Mouse (Mus musculus): Measurements from ENCODE around the gene Arhgef12. TPM values are rescaled to one million over a fixed set of nuclear protein-coding genes. Genes with fewer than 3 reads are reported as not detected.

The Arhgef12 gene
- polyA plus RNA-seq, 1 experiment from 2014 or later: 7.8 TPM

DNA sequence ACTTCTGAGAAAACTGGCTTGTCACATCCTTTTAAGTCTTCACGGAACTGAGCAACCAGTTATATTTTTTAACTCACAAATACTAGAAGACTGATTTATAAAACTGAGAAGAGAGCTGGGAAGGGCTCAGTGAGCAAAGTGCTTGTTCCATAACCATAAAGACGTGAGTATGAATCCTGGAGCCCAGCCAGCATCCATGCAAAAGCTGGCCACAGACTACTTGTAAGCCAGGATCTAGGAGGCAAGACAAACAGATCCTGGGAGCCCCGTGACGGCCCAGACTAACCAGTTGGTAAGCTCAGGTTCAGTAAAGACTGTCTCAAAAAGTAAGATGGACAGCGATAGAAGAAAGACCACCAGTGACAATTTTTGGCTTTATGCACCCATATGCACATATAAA, 94.5 kb downstream of the Arhgef12 start:
- Histone ChIP-seq H3K27me3 (ENCODE audit: low read depth, poor library complexity, severe bottlenecking) (no peaks in the 10 kb centered on the region), H3K4me1 (no peaks in the 10 kb centered on the region), H3K9me3 (replicated peaks) (no peaks in the 10 kb centered on the region), H3K4me3 (no peak overlapping the region), H3K27ac (replicated peaks) (no peak overlapping the region), H3K36me3 (peaks cover 59% of the 10 kb centered on the region)
- 89% methylated on average over 5 of the region's 5 CpGs for WGBS
- DNase-seq (ENCODE audit: low spot score): no peak

DNA sequence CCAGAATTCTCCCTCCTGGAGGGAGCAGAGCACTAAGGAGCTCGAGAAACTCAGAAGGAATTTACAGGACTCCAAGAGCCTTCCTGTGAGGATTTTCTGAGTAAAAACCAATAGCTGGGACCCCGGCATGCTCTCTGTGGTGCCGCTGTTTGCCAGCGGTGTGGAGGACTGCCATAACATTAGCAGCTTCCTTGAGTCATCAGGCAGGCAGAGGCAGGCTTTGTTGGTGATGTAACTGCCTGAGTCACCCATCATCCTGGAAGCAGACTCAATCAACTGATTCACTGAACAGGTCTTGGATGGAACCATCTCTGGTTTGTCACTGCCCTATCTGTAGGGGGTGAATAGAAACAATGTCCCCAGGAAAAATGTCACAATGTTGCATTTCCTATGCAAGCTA, 96.0 kb downstream of the Arhgef12 start:
- Histone ChIP-seq H3K27me3 (ENCODE audit: low read depth, poor library complexity, severe bottlenecking) (no peaks in the 10 kb centered on the region), H3K9me3 (replicated peaks) (0 out of 2 replicates have a peak, but pooled peaks cover 2% of the 10 kb centered on the region), H3K4me1 (no peaks in the 10 kb centered on the region), H3K36me3 (peaks cover 63% of the 10 kb centered on the region), H3K4me3 (no peak overlapping the region), H3K27ac (replicated peaks) (no peak overlapping the region)
- 84% methylated on average over 4 of the region's 4 CpGs for WGBS
- no peak for DNase-seq (ENCODE audit: low spot score)

DNA sequence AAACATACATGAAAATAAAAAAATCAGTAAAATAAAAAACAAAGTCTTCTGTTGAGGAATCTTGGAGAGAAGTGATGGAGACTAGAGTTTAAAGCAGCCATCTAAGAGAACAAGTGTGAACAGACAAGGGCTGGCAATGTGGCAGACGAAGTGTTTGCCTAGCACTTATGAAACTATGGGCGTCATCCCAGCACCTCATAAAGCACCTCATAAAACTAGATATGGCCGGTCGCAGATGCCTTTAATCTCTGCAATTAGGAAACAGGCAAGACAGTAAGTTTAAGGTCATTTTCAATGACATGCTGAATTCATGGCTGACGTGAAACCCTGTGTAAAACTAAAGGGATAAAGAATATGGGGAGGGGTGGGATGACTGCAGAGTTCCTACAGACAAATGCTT, 103.2 kb downstream of the Arhgef12 start:
- WGBS: 96% methylated on average over 5 of the region's 5 CpGs

DNA sequence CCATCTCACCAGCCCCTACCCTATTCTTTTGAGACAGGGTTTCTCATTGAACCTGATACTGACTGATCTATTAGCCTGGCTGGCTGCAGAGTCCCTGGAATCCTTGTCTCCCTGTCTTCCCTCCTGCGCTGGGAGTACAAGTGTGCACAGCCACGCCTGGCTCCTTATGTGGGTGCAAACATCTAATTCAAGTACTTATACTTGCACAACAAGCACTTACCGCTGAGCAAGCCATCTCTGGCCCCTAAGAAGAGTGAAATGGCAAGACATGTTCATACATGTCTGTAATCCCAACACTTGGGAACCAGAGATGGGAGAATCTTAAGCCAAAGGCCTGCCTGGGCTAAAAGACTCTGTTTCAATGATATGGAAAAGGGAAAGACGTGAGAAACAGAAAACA, 104.0 kb downstream of the Arhgef12 start:
- Histone ChIP-seq H3K9me3 (replicated peaks) (0 out of 2 replicates have a peak, but pooled peaks cover 6% of the 10 kb centered on the region), H3K27me3 (ENCODE audit: low read depth, poor library complexity, severe bottlenecking) (no peaks in the 10 kb centered on the region), H3K36me3 (peaks cover 86% of the 10 kb centered on the region), H3K4me3 (no peak overlapping the region), H3K4me1 (no peaks in the 10 kb centered on the region), H3K27ac (replicated peaks) (no peak overlapping the region)
- no peak for DNase-seq (ENCODE audit: low spot score)
- 89% methylated on average over 4 of the region's 4 CpGs for WGBS

More for the DNA sequence above, 103.2 kb downstream of the Arhgef12 start:
- DNase-seq (ENCODE audit: low spot score): no peak
- Histone ChIP-seq H3K4me1 (no peaks in the 10 kb centered on the region), H3K9me3 (replicated peaks) (0 out of 2 replicates have a peak, but pooled peaks cover 6% of the 10 kb centered on the region), H3K4me3 (no peak overlapping the region), H3K27me3 (ENCODE audit: low read depth, poor library complexity, severe bottlenecking) (no peaks in the 10 kb centered on the region), H3K36me3 (peaks cover 81% of the 10 kb centered on the region), H3K27ac (replicated peaks) (no peak overlapping the region)

DNA sequence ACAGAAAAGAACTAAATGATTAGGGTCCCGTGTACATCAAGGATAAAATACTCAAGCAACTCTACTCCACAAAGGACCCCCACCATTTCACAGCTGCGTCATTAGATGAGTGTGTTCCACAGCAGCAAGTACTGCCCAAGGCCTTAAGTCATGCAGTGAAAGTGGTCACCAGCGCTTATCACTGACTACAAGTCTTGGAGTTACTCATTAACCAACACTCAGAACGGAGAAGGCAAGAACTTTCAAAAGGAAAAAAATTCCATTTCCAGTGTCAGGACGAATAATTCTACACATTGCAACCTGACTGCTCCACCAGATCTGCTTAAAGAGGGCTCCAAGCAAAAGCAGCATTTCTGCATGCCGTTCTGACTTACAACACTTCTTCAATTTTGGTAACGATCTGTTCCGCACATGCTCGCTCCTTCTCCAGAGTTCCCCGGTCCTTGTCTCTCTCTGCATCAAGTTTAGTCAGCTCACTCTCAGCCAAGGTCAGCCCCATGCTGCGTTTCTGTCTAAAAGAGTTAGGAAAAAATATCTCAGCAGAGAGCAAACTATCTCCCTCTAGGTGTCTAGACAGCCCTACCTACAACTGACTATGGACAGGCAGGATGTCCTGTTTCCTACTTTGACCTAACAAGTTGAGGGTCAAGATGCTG, 106.3 kb downstream of the Arhgef12 start:
- no peak for DNase-seq (ENCODE audit: low spot score)
- H3K4me3 ChIP-seq: no peak overlapping the region
- H3K4me1 ChIP-seq: no peaks in the 10 kb centered on the region
- peaks cover 88% of the 10 kb centered on the region for H3K36me3 ChIP-seq
- 92% methylated on average over 11 of the region's 11 CpGs for WGBS
- no peaks in the 10 kb centered on the region for H3K27me3 ChIP-seq (ENCODE audit: low read depth, poor library complexity, severe bottlenecking)
- 0 out of 2 replicates have a peak, but pooled peaks cover under 1% of the 10 kb centered on the region for H3K9me3 ChIP-seq (replicated peaks)
- no peak overlapping the region for H3K27ac ChIP-seq (replicated peaks)

DNA sequence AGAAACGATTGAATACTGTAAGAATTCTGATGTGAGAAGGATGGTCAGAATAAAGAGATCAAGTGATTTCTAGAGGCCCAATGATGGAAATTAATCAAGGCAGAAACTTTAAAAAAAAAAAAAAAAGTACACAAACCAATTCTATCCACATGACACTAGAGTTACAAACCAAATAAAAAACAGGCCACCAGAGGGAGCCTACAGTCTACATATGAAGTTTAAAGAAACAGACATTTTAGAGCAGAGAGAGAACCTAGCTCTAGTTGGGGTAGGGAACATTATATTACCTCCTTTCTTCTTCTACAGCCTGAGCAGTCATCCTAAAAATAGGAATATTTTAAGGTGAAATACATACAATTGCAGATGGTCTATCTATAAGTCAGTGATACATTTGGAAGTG, 107.0 kb downstream of the Arhgef12 start:
- DNase-seq (ENCODE audit: low spot score): no peak
- 93% methylated on average over 1 of the region's 1 CpGs for WGBS
- Histone ChIP-seq H3K4me1 (no peaks in the 10 kb centered on the region), H3K9me3 (replicated peaks) (no peaks in the 10 kb centered on the region), H3K27me3 (ENCODE audit: low read depth, poor library complexity, severe bottlenecking) (no peaks in the 10 kb centered on the region), H3K27ac (replicated peaks) (no peak overlapping the region), H3K4me3 (no peak overlapping the region), H3K36me3 (peaks cover 88% of the 10 kb centered on the region)

DNA sequence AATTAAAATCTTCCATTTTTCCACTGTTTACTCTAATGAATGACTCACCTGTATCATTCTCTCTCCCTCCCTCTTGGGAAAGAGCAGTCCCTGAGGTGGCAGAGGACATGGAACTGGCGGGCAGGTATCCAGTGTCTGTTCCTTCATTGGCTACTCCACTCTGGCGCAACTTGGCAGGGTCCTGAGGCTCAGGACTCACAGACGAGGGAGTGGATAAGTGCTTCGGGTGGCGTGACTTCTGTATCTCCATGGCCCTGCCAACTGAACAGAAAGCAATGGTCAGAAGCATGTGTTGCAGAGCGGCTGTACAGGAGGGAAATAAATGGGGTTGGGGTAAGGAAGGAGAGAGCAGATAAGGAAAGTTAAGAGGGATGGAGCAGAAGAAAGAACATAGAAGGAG, 109.5 kb downstream of the Arhgef12 start:
- Histone ChIP-seq H3K36me3 (peaks cover 90% of the 10 kb centered on the region), H3K4me3 (no peak overlapping the region)
- 96% methylated on average over 6 of the region's 6 CpGs for WGBS

DNA sequence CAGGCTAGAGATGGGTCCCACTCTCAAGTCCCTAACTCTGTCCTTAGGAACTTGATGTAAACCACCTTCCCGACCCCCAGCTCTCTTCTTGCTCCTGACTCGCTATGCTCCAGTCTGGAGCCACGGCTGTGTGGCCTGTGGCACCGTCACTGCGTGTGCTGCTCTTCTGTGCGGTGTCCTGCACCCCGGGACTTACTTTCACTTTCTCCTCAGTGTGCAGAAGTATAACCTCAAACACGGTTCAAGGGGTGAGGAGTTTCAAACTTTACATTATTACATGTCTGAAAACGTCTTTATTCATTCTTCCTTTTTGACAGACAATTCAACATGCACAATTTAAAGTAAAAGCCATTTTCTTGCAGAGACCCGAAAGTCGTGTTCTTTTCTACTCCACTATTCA, 111.7 kb downstream of the Arhgef12 start:
- Histone ChIP-seq H3K36me3 (peaks cover 89% of the 10 kb centered on the region), H3K27ac (replicated peaks) (no peak overlapping the region), H3K9me3 (replicated peaks) (no peaks in the 10 kb centered on the region), H3K27me3 (ENCODE audit: low read depth, poor library complexity, severe bottlenecking) (no peaks in the 10 kb centered on the region), H3K4me3 (no peak overlapping the region), H3K4me1 (no peaks in the 10 kb centered on the region)
- no peak for DNase-seq (ENCODE audit: low spot score)
- 92% methylated on average over 11 of the region's 11 CpGs for WGBS

More for the DNA sequence above, 109.5 kb downstream of the Arhgef12 start:
- no peak for DNase-seq (ENCODE audit: low spot score)
- Histone ChIP-seq H3K27ac (replicated peaks) (no peak overlapping the region), H3K9me3 (replicated peaks) (no peaks in the 10 kb centered on the region), H3K4me1 (no peaks in the 10 kb centered on the region), H3K27me3 (ENCODE audit: low read depth, poor library complexity, severe bottlenecking) (no peaks in the 10 kb centered on the region)

DNA sequence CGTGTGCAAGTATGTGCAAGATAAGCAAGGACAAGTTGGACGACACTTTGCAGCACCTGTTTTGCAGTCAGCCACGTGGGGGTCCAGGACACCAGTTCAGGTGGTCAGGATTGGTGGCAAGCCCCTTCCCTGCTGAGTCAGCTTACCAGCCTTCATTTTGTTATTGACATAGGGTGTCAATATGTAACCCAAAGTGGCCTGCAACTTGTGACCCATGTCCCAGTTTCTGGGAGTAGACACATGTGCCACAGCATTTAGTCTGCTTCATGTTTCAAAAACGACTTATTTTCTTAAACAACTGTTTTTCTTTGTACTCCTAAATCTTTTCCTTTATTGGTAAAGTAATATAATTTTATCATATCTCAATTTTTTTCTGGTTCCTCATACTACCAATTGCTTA, 112.3 kb downstream of the Arhgef12 start:
- Histone ChIP-seq H3K36me3 (peaks cover 93% of the 10 kb centered on the region), H3K4me1 (no peaks in the 10 kb centered on the region), H3K9me3 (replicated peaks) (no peaks in the 10 kb centered on the region), H3K4me3 (no peak overlapping the region), H3K27ac (replicated peaks) (no peak overlapping the region), H3K27me3 (ENCODE audit: low read depth, poor library complexity, severe bottlenecking) (no peaks in the 10 kb centered on the region)
- 89% methylated on average over 4 of the region's 4 CpGs for WGBS
- no peak for DNase-seq (ENCODE audit: low spot score)

DNA sequence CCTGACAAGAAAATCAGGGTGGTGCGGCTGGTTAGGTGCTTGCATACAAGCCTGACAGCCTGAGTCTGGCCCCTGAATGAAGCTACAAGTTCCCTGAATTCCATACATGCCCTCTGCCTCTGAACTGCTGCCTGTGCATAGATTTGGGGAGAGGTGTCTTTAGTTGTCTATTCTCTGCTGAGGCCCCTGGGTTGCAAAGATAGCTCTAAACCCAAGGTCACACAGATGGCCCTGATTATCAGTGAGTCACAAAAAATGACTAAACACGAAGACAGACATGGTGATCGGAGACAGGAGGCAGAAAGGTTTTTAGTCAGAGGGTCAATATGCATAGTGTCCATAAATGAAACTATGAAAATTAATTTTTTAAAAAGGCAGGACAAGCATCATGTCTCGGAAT, 113.4 kb downstream of the Arhgef12 start:
- WGBS: 89% methylated on average over 4 of the region's 4 CpGs
- Histone ChIP-seq H3K9me3 (replicated peaks) (no peaks in the 10 kb centered on the region), H3K4me3 (no peak overlapping the region), H3K27ac (replicated peaks) (no peak overlapping the region), H3K27me3 (ENCODE audit: low read depth, poor library complexity, severe bottlenecking) (no peaks in the 10 kb centered on the region), H3K36me3 (peaks cover 92% of the 10 kb centered on the region), H3K4me1 (no peaks in the 10 kb centered on the region)
- DNase-seq (ENCODE audit: low spot score): no peak

DNA sequence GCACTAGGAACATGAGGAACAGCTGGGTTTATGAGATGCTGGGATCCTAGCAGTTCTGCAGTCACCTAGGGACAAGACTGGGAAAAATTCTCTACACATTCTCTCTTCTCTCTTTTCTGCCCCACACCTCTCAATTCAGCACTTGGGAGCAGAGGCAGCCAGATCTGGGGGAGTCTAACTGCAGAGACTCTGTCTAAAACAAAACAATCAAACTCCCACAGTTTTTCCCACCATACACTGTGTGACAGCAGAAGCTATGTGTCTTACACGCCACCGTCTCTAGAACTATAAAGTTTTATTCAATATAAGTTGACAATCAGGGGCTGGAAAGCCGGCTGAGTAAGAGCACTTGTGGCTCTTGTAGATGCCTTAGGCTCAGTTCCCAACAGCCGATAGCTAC, 119.1 kb downstream of the Arhgef12 start:
- Histone ChIP-seq H3K4me3 (no peak overlapping the region), H3K36me3 (peaks cover 84% of the 10 kb centered on the region), H3K4me1 (no peaks in the 10 kb centered on the region), H3K27me3 (ENCODE audit: low read depth, poor library complexity, severe bottlenecking) (no peaks in the 10 kb centered on the region), H3K9me3 (replicated peaks) (no peaks in the 10 kb centered on the region), H3K27ac (replicated peaks) (no peak overlapping the region)
- WGBS: 91% methylated on average over 4 of the region's 4 CpGs
- no peak for DNase-seq (ENCODE audit: low spot score)

DNA sequence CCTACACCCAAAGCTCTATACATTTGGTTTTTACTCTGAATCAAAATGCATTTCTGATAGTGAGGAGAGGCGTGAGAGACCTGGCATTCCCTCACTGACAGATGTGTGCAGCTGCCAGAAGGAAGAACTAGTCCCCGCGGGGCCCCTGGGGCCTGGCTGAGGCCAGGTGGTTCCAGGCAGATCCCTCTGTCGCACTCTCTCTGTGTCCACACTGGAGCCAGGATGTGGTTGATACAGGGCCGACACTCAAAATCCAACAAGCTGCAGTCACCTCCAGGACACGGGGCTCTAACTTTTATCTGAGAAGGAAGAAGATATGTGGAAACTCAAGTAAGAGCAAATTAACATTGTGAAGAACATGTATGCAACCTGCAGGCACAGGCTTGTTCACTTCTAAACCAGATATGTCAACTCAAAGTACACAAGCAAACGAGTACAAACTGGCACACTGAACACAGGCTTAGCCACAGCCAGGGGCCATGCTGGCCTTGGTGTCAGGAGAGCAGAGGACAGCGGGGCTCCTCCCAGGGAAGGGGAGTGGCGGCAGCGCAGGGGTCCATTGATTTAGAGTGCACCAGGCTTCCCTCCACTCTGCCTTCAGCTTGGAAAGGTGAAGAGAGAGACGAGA, 138.0 kb downstream of the Arhgef12 start:
- DNase-seq (ENCODE audit: low spot score): no peak
- 77% methylated on average over 11 of the region's 11 CpGs for WGBS
- Histone ChIP-seq H3K4me3 (no peak overlapping the region), H3K36me3 (peaks cover 78% of the 10 kb centered on the region), H3K4me1 (no peaks in the 10 kb centered on the region), H3K27ac (replicated peaks) (no peak overlapping the region), H3K27me3 (ENCODE audit: low read depth, poor library complexity, severe bottlenecking) (no peaks in the 10 kb centered on the region), H3K9me3 (replicated peaks) (no peaks in the 10 kb centered on the region)

DNA sequence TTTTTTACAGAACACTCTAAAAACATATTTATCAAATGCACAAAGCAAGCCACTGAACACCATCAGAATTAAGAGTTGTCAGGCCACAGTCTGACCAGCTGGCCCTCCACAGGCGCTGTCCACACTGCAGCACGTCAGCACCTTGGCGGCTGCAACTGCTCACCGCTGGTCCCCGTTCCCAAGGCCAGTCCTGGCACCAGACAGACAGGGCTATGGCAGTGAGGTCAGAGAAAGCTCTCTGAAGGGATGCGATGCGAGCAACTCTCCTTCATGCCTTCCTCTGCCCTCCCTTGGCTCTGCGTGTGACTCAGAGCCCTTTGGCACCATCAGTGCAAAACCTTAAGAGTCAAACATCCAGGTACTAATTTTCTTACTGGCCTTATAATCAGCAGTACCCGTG, 139.3 kb downstream of the Arhgef12 start:
- Histone ChIP-seq H3K4me1 (no peaks in the 10 kb centered on the region), H3K36me3 (peaks cover 65% of the 10 kb centered on the region), H3K9me3 (replicated peaks) (no peaks in the 10 kb centered on the region), H3K27ac (replicated peaks) (no peak overlapping the region), H3K4me3 (no peak overlapping the region), H3K27me3 (ENCODE audit: low read depth, poor library complexity, severe bottlenecking) (no peaks in the 10 kb centered on the region)
- DNase-seq (ENCODE audit: low spot score): no peak
- 92% methylated on average over 9 of the region's 9 CpGs for WGBS

Measured in midbrain, embryonic 10.5 days (tissue).